Mouse (Mus musculus) forebrain, postnatal 0 days (tissue): ENCODE data around the gene Tmem184a. TPM values are rescaled to one million over a fixed set of nuclear protein-coding genes. Genes with fewer than 3 reads are reported as not detected.

Experiments
- ATAC-seq: fragments of 200-750 bp; cut with Nextera tagmentation; 2 replicates; pipeline ENCODE4 v1.8.0; 2017; ENCODE audit warnings: mild to moderate bottlenecking, moderate library complexity
- DNase-seq: peaks from one replicate; pipeline ENCODE4 v3.0.0-alpha.2; 2015
- H3K27ac ChIP-seq: fragments of 300-500 bp; sonication (generic); 2 replicates; pipeline ENCODE4 v1.5.1; 2014; ENCODE audit warnings: low read depth, mild to moderate bottlenecking, antibody characterized with exemption, low read length, moderate library complexity, mixed read lengths
- H3K27me3 ChIP-seq: fragments of 300-500 bp; sonication (generic); 2 replicates; pipeline ENCODE4 v1.6.1; 2014; ENCODE audit warnings: mild to moderate bottlenecking, low read length, mixed read lengths; ENCODE audit not compliant: insufficient read depth
- H3K36me3 ChIP-seq: fragments of 300-500 bp; sonication (generic); 2 replicates; pipeline ENCODE4 v1.6.1; 2014; ENCODE audit warnings: mild to moderate bottlenecking, moderate library complexity; ENCODE audit not compliant: insufficient read depth
- H3K4me1 ChIP-seq: fragments of 300-500 bp; sonication (generic); 2 replicates; pipeline ENCODE4 v1.6.1; 2014; ENCODE audit warnings: antibody characterized with exemption; ENCODE audit not compliant: insufficient read depth
- H3K4me2 ChIP-seq: fragments of 300-500 bp; sonication (generic); 2 replicates; pipeline ENCODE4 v1.6.1; 2014; ENCODE audit warnings: low read depth, mild to moderate bottlenecking, moderate library complexity
- H3K4me3 ChIP-seq: fragments of 300-500 bp; sonication (generic); 2 replicates; pipeline ENCODE4 v1.5.1; 2014; ENCODE audit warnings: low read depth, low read length, mixed read lengths
- H3K9ac ChIP-seq: fragments of 300-500 bp; sonication (generic); 2 replicates; pipeline ENCODE4 v1.6.1; 2014; ENCODE audit warnings: mild to moderate bottlenecking
- H3K9me3 ChIP-seq: fragments of 300-500 bp; sonication (generic); 2 replicates; pipeline ENCODE4 v1.6.1; 2016; ENCODE audit warnings: low read length
- CTCF ChIP-seq: sonication (generic); IDR thresholded peaks from 2 replicates; pipeline ENCODE4 v1.5.1; 2016; ENCODE audit warnings: antibody characterized with exemption, control low read depth, low read depth
- whole genome bisulfite sequencing: fragments of 180-500 bp; shearing (Covaris S2); extraction: QIAGEN DNeasy Blood & Tissue Kit; methylation state at CpG from one replicate; pipeline ENCODE4 v1.1.7; 2014; 5-methylcytosine and 5-hydroxymethylcytosine counted together
- polyA plus RNA-seq: library from polyadenylated mRNA; unstranded; fragments of >200 nt; fragmentation: Nextera tagmentation; extraction: Ambion mirVana; gene quantifications from 2 replicates; pipeline ENCODE4 v1.2.1, GENCODE M21; 2015
- total RNA-seq: library from RNA; depleted of rRNA; stranded (reverse); fragments of >200 nt; gene quantifications from 2 replicates; pipeline ENCODE4 v1.2.3, GENCODE M21; 2014

Gene Tmem184a
- total and polyA plus RNA-seq, 2 experiments from 2014 or later = 0.10 to 0.12 TPM

DNA sequence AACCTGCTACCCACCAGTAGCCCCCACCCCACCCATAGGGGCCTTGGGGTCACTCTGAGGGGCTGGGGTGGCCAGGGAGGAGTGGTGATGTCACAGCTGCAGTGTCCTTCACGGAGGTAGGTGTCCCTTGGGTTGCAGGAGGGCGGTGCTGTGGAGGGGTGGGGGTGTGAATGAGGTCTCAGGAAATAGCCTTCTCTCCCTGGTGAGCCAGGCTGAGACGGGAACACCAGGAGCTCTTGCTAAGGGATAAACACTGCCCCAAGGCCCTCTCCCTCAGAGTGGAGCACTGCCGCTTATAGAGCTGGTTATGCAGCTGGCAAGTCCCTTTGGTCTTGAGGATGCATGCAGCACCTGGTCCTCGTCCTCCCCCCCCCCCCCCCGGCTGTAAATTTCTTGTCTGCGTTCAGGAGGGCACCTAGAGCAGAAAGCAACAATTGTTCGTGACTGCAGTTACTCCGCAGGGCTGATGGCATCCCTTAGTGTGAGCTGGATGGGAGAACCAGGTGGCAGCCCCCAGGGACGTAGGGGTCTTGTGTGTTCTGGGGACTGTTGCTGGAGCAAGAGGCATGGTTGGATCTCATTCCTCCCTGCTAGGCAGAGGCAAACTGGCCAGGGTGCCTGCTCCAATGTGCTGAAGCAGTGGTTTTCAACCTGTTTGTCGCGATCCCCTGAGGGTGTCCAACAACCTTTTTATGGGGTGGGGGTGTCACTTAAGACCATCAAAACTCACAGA lies 21.4 kb downstream of the Tmem184a start:
- ATAC-seq (peak; percentile 50), DNase-seq (peak; percentile 24)
- H3K9ac ChIP-seq = peak overlapping the region; percentile 62
- TF ChIP-seq CTCF = no peak
- peaks cover 15% of the 10 kb centered on the region for H3K36me3 ChIP-seq
- H3K4me1 ChIP-seq = peaks cover 20% of the 10 kb centered on the region
- H3K9me3 ChIP-seq = no peaks in the 10 kb centered on the region
- peak overlapping the region; percentile 92 for H3K27ac ChIP-seq
- no peaks in the 10 kb centered on the region for H3K27me3 ChIP-seq
- H3K4me3 ChIP-seq = peak overlapping the region; percentile 41
- H3K4me2 ChIP-seq = peak overlapping the region; percentile 90
- WGBS = 29% methylated on average over 11 of the region's 12 CpGs

DNA sequence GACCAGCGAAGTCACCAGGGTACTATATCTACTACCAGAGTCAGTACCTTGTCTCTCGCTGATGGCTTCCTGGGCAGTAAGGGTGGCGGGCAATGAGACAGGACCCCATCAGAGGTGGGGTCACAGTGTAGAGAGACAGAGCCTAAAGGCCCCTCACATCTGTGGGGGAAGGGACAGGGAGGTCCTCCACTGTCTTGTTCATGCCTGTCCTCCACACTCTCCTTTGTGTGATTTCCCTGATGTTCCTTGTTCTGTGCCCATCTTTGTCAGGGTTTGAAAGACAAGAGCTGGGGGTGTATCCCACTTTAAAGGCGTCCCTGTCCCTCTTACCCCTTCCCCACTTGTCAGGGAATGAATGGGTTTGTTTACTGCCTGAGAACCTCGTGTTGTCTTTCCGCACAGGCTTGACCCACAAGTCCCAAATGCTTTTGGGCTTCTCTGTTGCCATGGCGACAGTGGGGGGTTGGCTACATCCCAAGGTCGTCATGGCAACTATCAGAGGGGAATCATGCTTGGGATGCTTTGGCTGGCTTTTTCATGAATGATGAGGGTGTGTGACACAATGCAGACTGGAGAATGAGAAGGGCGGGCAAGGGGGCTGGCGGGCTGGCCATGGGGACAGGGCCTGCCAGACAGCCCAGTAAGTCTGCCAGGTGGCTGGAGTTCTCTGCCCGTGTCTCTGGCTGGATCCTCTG lies 22.1 kb downstream of the Tmem184a start:
- Histone ChIP-seq H3K27me3 (no peaks in the 10 kb centered on the region), H3K4me1 (peaks cover 22% of the 10 kb centered on the region), H3K9me3 (no peaks in the 10 kb centered on the region), H3K4me3 (peak overlapping the region; percentile 41), H3K27ac (peak overlapping the region; percentile 92), H3K4me2 (peak overlapping the region; percentile 90), H3K36me3 (peaks cover 15% of the 10 kb centered on the region), H3K9ac (peak overlapping the region; percentile 62)
- WGBS = 14% methylated on average over 11 of the region's 11 CpGs
- ATAC-seq (peak; percentile 93), DNase-seq (peak; percentile 97)
- TF ChIP-seq CTCF = no peak

DNA sequence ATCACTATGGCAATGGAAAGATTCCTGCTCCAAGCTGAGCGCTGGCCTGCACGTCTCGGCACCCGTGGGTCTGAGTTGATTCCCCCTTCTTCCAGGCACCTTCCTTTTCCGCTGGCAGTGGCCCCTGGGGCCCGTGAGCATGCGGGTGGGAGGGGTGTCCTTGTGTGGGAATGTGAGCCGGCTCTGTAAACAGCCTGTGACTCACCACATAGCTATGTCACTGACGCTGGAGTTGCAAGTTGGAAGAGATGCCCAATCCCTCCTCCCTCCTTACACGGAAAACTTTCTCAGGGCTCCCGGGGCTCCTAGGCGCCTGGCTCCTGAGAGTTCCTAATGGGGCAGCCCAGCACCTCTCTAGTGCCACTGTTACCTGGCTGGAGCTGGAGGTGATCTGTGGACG lies 22.8 kb downstream of the Tmem184a start:
- Histone ChIP-seq H3K4me3 (no peak overlapping the region), H3K36me3 (peaks cover 15% of the 10 kb centered on the region), H3K27me3 (no peaks in the 10 kb centered on the region), H3K4me1 (peaks cover 29% of the 10 kb centered on the region), H3K9ac (no peak overlapping the region), H3K9me3 (no peaks in the 10 kb centered on the region), H3K4me2 (peak overlapping the region; percentile 90), H3K27ac (peak overlapping the region; percentile 59)
- ATAC-seq = peak; percentile 21
- 16% methylated on average over 13 of the region's 13 CpGs for WGBS
- peak; percentile 41 for DNase-seq
- TF ChIP-seq CTCF = no peak

GRCm38 (mm10) chr5:139796001-139796620 lies 23.6 kb downstream of the Tmem184a start:
- H3K4me1 ChIP-seq = peaks cover 30% of the 10 kb centered on the region
- H3K36me3 ChIP-seq = peaks cover 14% of the 10 kb centered on the region
- H3K9ac ChIP-seq = no peak overlapping the region
- 74% methylated on average over 9 of the region's 9 CpGs for WGBS
- H3K27me3 ChIP-seq = no peaks in the 10 kb centered on the region
- ATAC-seq (no peak), DNase-seq (no peak)
- no peak for TF ChIP-seq CTCF
- H3K4me2 ChIP-seq = no peak overlapping the region
- H3K9me3 ChIP-seq = no peaks in the 10 kb centered on the region
- no peak overlapping the region for H3K27ac ChIP-seq
- no peak overlapping the region for H3K4me3 ChIP-seq

GRCm38 (mm10) chr5:139794938-139795337 lies 24.8 kb downstream of the Tmem184a start:
- Histone ChIP-seq H3K27me3 (no peaks in the 10 kb centered on the region), H3K9me3 (no peaks in the 10 kb centered on the region), H3K27ac (no peak overlapping the region), H3K36me3 (peaks cover 2% of the 10 kb centered on the region; the same call in 1 of the 2 replicates), H3K9ac (no peak overlapping the region), H3K4me3 (no peak overlapping the region), H3K4me2 (no peak overlapping the region), H3K4me1 (peaks cover 30% of the 10 kb centered on the region)
- TF ChIP-seq CTCF = no peak
- ATAC-seq (no peak), DNase-seq (no peak)
- WGBS = 66% methylated on average over 10 of the region's 10 CpGs

DNA sequence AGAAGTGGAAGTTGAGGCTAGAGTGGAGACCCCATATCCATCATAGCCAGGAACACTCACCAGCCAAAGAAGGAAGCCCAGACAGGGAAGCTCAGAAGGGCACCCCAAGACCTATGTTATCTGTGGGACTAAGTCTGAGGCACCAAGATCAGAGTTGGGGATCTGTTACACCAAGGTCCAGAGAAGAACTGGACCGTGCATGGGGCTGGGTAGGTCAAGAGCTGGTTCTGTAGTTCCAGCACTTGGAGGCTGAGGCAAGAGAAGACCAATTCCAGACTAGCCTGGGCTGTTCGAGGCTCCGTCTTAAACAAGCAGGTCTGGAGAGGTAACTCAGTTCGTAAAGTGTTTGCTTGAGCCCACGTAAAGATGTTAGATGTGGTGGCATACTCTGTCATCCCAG lies 25.6 kb downstream of the Tmem184a start:
- H3K4me2 ChIP-seq = no peak overlapping the region
- WGBS = 90% methylated on average over 5 of the region's 5 CpGs
- H3K9ac ChIP-seq = no peak overlapping the region
- no peaks in the 10 kb centered on the region for H3K9me3 ChIP-seq
- no peak overlapping the region for H3K27ac ChIP-seq
- no peak for TF ChIP-seq CTCF
- H3K36me3 ChIP-seq = no peaks in the 10 kb centered on the region
- no peak overlapping the region for H3K4me3 ChIP-seq
- ATAC-seq = no peak
- no peaks in the 10 kb centered on the region for H3K27me3 ChIP-seq
- peaks cover 30% of the 10 kb centered on the region for H3K4me1 ChIP-seq
- DNase-seq = no peak
